Mouse (Mus musculus) bone marrow, adult 2 months (tissue): ENCODE measurements at regions not wholly inside any gene's neighbourhood (a gene's known extent, or its start where the extent isn't known, plus 50 kb on each side); places are given as distances from the start of the nearest gene placed in this dataset.

Source experiments
- H3K27ac ChIP-seq: fragments of 200-500 bp; 2 replicates; pipeline ENCODE4 v1.5.1; 2012; ENCODE audit warnings: low read depth, mild to moderate bottlenecking, control low read depth, inconsistent platforms, low read length; ENCODE audit not compliant: control insufficient read depth, poor library complexity, insufficient read depth
- H3K4me1 ChIP-seq: fragments of 200-500 bp; 2 replicates; pipeline ENCODE4 v1.6.1; 2011; ENCODE audit warnings: low read length; ENCODE audit not compliant: control insufficient read depth, insufficient read depth
- H3K4me3 ChIP-seq: fragments of 200-500 bp; replicated peaks from 2 replicates; pipeline ENCODE3; 2011; ENCODE audit warnings: mild to moderate bottlenecking, low read depth, low read length, control low read depth; ENCODE audit not compliant: control insufficient read depth
- CTCF ChIP-seq: fragments of 200-500 bp; IDR thresholded peaks from 2 replicates; pipeline ENCODE4 v1.5.1; 2011; ENCODE audit warnings: low read length, control low read depth; ENCODE audit not compliant: control insufficient read depth, insufficient read depth
- POLR2A ChIP-seq: fragments of 200-500 bp; IDR thresholded peaks from 2 replicates; pipeline ENCODE4 v1.6.1; 2011; ENCODE audit warnings: low read depth, mild to moderate bottlenecking, control low read depth, low read length, borderline replicate concordance; ENCODE audit not compliant: control insufficient read depth
- WGBS: fragments of 180-500 bp; shearing (Covaris S2); methylation state at CpG from one replicate; pipeline ENCODE4 v1.1.7; 2018; 5-methylcytosine and 5-hydroxymethylcytosine counted together

DNA sequence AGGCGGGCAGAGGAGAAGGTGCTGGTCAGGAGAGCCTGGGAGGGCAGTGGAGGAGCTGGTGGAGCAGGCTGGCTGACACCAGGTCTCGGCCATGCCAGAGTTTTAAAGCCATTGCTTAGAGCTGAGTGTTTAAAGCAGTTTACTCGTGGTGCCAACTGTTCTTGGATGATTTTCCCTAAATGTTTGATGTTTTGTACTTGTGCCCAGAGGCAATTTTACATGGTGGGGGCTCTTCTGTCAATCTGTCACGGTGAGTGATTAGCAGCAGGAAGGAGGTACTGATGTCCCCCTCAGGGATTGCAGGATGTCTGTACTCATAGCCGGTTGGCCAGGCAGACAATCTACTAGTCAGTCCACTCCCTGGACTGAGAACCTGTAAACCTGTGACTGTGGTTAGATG lies 156.7 kb upstream of the 4931429L15Rik start:
- H3K4me1 ChIP-seq = no peaks in the 10 kb centered on the region
- H3K4me3 ChIP-seq = no peak overlapping the region
- no peak for TF ChIP-seq POLR2A
- 63% methylated on average over 5 of the region's 5 CpGs for WGBS
- no peak overlapping the region for H3K27ac ChIP-seq

DNA sequence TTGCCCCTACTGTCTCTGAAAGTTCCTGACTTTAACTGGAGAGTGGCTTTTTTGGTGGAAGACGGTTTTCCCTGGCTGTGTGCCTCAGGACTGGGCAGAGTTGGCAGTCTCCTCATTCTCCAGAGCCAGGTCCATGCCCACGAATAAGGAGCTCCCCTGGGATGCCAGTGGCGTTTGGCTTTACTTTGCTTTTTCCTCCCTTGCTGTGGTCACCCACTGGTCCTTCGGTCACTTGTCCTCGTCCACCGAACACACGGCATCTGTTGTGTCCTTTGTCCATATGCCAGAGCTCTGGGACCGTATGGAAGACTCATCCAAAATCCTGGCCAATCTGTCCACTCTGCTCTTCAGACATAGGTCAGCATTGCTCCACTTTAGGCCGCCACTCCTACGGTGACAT lies 153.9 kb upstream of the 4931429L15Rik start:
- no peaks in the 10 kb centered on the region for H3K4me1 ChIP-seq
- no peak overlapping the region for H3K27ac ChIP-seq
- WGBS = 77% methylated on average over 10 of the region's 10 CpGs
- H3K4me3 ChIP-seq = no peak overlapping the region
- TF ChIP-seq CTCF (no peak), POLR2A (no peak)

DNA sequence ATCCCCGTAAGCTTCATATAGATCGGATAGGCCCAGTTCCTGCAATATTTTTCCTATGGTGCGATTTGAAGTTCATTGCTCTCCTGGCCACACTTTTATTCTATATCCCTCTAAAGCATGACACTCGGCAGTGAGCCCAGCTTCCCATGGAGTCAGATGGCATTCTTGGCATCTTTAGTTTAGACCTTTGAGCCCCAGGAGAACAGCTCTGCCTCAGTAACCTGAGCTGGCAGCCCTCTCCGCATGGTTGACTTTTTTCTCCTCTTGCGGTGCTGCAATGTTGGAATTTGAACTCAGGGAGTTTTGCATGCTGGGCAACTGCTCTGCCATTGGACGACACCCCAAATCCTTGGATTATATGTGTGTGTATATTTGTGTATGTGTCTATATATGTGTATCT lies 149.7 kb upstream of the 4931429L15Rik start:
- Histone ChIP-seq H3K27ac (no peak overlapping the region), H3K4me3 (no peak overlapping the region), H3K4me1 (no peaks in the 10 kb centered on the region)
- TF ChIP-seq POLR2A = no peak
- no peak for TF ChIP-seq CTCF
- 86% methylated on average over 7 of the region's 7 CpGs for WGBS

DNA sequence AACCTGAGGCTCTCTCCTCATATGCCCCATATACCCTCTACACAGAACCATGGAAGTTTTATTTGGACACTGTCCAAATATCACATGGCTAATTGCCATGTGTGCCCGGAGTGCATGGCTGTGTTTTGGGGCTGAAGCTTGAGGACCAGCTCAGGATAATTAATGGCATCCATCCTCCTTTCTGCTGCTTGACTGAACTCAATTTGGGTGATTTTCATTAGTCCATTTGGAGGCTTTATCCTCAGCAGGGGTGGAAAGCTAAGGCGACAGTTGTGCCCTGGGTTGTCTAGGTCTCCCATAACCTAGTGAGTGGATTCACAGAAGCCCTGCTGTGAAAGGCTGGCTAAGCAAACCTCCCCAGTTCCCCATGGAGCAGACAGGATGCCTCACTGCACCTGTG lies 148.5 kb upstream of the 4931429L15Rik start:
- no peak for TF ChIP-seq POLR2A
- no peak for TF ChIP-seq CTCF
- Histone ChIP-seq H3K27ac (no peak overlapping the region), H3K4me3 (no peak overlapping the region), H3K4me1 (no peaks in the 10 kb centered on the region)
- 76% methylated on average over 2 of the region's 2 CpGs for WGBS

DNA sequence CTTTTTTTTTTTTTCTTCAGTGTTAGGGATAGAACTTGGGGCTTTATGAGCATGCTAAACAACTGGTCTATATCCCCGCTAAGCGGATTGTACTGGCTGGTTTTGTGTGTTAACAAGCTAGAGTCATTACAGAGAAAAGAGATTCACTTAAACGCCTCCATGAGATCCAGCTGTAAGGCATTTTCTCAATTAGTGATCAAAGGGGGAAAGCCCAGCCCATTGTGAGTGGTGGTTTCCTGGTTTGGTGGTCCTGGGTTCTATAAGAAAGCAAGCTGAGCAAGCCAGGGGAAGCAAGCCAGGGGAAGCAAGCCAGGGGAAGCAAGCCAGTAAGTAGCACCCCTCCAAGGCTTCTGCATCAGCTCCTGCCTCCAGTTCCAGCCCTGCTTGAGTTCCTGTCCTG lies 147.9 kb upstream of the 4931429L15Rik start:
- no peak overlapping the region for H3K4me3 ChIP-seq
- no peaks in the 10 kb centered on the region for H3K4me1 ChIP-seq
- no peak for TF ChIP-seq CTCF
- TF ChIP-seq POLR2A = no peak
- no peak overlapping the region for H3K27ac ChIP-seq
- WGBS = 64% methylated on average over 3 of the region's 3 CpGs

DNA sequence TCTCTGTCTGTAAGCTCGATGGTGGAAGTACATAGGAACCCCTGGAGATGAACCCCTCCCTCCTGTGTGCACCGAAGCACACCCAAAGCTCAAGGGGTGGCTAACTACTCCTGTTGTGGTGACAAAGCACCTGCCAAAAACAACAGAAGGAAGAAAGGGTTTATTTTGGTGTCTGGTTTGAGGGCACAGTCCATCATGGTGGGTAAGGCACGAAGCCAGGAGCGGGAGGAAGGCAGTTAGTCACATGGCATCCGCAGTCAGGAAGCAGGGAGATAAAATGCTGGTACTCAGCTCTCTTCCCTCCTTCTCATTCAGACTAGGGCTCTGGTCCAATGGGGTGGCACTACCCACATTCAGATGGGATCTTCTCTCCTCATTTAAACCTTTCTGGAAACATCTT lies 142.9 kb upstream of the 4931429L15Rik start:
- Histone ChIP-seq H3K4me1 (no peaks in the 10 kb centered on the region), H3K4me3 (no peak overlapping the region), H3K27ac (no peak overlapping the region)
- WGBS = 73% methylated on average over 5 of the region's 5 CpGs
- TF ChIP-seq CTCF (no peak), POLR2A (no peak)

DNA sequence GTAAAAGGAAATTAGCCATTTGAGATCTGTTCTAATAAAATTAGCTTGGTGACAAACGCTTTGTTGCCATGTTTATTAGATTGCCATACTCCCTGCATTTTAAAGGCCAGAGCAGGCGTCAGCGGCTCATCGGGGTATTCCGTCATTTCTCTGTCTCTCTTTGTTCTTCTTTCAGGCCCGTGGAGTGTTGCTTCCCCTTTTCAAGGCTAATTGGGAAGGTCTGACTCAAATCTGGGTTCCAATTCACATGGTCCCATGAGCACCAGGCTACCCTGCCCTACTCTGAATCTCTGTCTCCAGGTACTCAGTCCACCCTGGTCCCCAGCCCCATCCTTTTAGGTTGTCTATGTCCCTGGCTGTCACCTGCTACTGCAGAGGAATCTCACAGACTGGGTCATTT lies 138.2 kb upstream of the 4931429L15Rik start:
- WGBS = 62% methylated on average over 6 of the region's 6 CpGs
- H3K4me3 ChIP-seq = no peak overlapping the region
- no peaks in the 10 kb centered on the region for H3K4me1 ChIP-seq
- TF ChIP-seq CTCF (no peak), POLR2A (no peak)
- H3K27ac ChIP-seq = no peak overlapping the region

DNA sequence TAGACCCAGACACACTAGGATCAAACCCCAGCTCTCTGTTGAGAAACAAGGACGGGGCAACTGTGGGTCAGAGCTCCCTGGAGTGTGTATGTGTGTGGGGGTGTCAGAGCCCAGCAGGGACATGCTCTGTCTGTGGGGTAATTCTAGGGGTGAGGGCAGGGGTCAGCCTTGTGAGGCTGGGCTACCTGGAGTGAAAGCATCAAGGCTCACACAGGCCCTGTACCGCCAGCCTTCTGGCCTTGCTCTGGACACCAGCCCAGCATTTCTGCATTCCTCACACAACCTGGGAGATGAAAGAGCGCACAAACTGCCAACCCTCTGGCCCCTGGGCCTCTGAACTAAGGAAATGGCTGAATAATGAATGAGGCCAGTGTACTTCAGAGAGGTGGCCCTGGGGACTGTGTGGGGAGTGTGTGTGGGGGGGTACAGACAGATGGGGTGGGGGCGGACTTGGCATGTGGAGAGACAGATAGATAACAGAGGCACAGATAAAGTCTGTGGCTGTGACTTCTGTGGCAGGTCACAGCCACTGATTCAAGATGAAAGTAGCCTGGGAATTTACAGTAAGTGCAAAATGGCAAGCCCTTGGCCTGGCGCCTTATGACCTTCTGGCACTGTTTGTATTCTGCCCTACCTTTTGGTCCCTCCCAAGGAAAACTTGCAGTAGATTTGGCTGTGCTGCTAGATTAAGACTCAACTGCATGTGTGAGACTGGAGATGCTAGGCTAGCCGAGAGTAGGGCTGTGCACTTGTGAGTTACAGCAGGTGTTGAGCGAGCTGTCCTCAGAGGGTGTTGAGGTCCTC lies 135.2 kb upstream of the 4931429L15Rik start:
- WGBS = 77% methylated on average over 7 of the region's 7 CpGs
- no peak overlapping the region for H3K27ac ChIP-seq
- no peak for TF ChIP-seq POLR2A
- no peak for TF ChIP-seq CTCF
- H3K4me1 ChIP-seq = no peaks in the 10 kb centered on the region
- no peak overlapping the region for H3K4me3 ChIP-seq
